Mouse (Mus musculus): ENCODE results near the gene Hist1h3c.

- no peak for TF ChIP-seq POLR2A (IDR thresholded peaks at IDR 0.05; ENCODE audit: insufficient read depth, low read depth, low read length)
- no peak for TF ChIP-seq CTCF (IDR thresholded peaks at IDR 0.05)
- no peak for TF ChIP-seq EP300 (IDR thresholded peaks at IDR 0.05; ENCODE audit: insufficient read depth, low read depth, low read length)
These were observed 2.5 kb upstream of the Hist1h3c start for GRCm38 (mm10) chr13:23747892-23748288.
